Mouse (Mus musculus) midbrain, postnatal 0 days (tissue): Measurements from ENCODE around the gene Olfr114. TPM values are rescaled to one million over a fixed set of nuclear protein-coding genes. Genes with fewer than 3 reads are reported as not detected.

Experiments
- ATAC-seq: fragments of 200-750 bp; cut with Nextera tagmentation; 2 replicates; pipeline ENCODE4 v1.8.0; 2017; ENCODE audit warnings: moderate number of reproducible peaks, mild to moderate bottlenecking, moderate TSS enrichment, moderate library complexity; ENCODE audit not compliant: low FRiP score
- DNase-seq: peaks from one replicate; pipeline ENCODE4 v3.0.0-alpha.2; 2015; ENCODE audit warnings: low spot score
- H3K27ac ChIP-seq: fragments of 300-500 bp; sonication (generic); 2 replicates; pipeline ENCODE4 v1.5.1; 2014; ENCODE audit warnings: low read depth, mild to moderate bottlenecking, low read length, mixed read lengths
- H3K27me3 ChIP-seq: fragments of 300-500 bp; sonication (generic); 2 replicates; pipeline ENCODE4 v1.6.1; 2014; ENCODE audit warnings: low read length, control low read depth, mixed read lengths; ENCODE audit not compliant: insufficient read depth
- H3K36me3 ChIP-seq: fragments of 300-500 bp; sonication (generic); 2 replicates; pipeline ENCODE4 v1.6.1; 2014; ENCODE audit warnings: low read length, control low read depth, mixed read lengths; ENCODE audit not compliant: insufficient read depth
- H3K4me1 ChIP-seq: fragments of 300-500 bp; sonication (generic); 2 replicates; pipeline ENCODE4 v1.6.1; 2014; ENCODE audit warnings: mild to moderate bottlenecking, control low read depth, antibody characterized with exemption, low read length, mixed read lengths; ENCODE audit not compliant: insufficient read depth
- H3K4me2 ChIP-seq: fragments of 300-500 bp; sonication (generic); 2 replicates; pipeline ENCODE4 v1.6.1; 2014; ENCODE audit warnings: low read depth, mild to moderate bottlenecking, low read length, mixed read lengths; ENCODE audit not compliant: poor library complexity, severe bottlenecking
- H3K4me3 ChIP-seq: fragments of 300-500 bp; sonication (generic); 2 replicates; pipeline ENCODE4 v1.5.1; 2014; ENCODE audit warnings: low read depth, mild to moderate bottlenecking, low read length, moderate library complexity
- H3K9ac ChIP-seq: fragments of 300-500 bp; sonication (generic); replicated peaks from 2 replicates; pipeline ENCODE4 v1.6.1; 2014; ENCODE audit warnings: mild to moderate bottlenecking, low read length, moderate library complexity, mixed read lengths; ENCODE audit not compliant: poor library complexity, severe bottlenecking
- H3K9me3 ChIP-seq: fragments of 300-500 bp; sonication (generic); 2 replicates; pipeline ENCODE4 v1.6.1; 2016; ENCODE audit warnings: low read length, control low read depth
- CTCF ChIP-seq: IDR thresholded peaks from 2 replicates; pipeline ENCODE4 v1.5.1; 2016; ENCODE audit warnings: antibody characterized with exemption, mild to moderate bottlenecking
- WGBS: fragments of 180-500 bp; shearing (Covaris S2); extraction: QIAGEN DNeasy Blood & Tissue Kit; methylation state at CpG from one replicate; pipeline ENCODE4 v1.1.7; 2014; 5-methylcytosine and 5-hydroxymethylcytosine counted together
- polyA plus RNA-seq: library from polyadenylated mRNA; unstranded; fragments of >200 nt; fragmentation: Nextera tagmentation; extraction: Ambion mirVana; gene quantifications from 2 replicates; pipeline ENCODE4 v1.2.1, GENCODE M21; 2015
- total RNA-seq: library from RNA; depleted of rRNA; stranded (reverse); fragments of >200 nt; gene quantifications from 2 replicates; pipeline ENCODE4 v1.2.3, GENCODE M21; 2014; rRNA removed

Olfr114 gene
- total and polyA plus RNA-seq, 2 experiments from 2014 or later = not detected

DNA sequence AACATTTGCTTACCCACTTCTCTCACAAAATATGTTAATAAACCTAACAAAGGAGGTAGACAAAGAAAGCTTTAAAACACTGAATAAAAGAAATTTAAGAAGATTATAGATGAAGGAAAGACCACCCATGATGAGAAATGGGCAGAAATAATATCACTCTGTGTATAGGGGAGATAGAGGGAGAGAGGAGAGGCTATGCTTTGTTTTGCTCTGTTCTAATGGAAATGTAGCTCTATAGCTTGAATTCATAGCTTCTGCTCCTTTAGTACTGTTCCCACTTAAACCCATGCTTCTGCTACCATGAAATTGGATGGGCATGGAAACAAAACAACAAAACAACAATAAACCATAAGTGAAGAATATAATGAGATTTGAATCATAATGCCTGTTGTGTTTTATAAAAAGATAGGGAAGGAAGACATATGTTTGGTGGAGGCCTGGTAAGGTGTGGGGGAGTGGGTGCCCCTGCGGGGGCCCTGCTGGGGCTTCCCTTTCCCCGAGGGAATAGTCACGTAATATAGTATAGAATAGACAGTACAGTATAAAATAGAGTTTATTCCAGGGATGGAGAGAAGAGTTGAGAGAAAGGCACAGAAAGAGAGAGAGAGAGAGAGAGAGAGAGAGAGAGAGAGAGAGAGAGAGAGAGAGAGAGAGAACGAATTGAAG is 51.0 kb downstream of the Olfr114 start:
- H3K4me2 ChIP-seq = no peak overlapping the region
- no peak for TF ChIP-seq CTCF
- 35% methylated on average over 4 of the region's 4 CpGs for WGBS
- H3K9me3 ChIP-seq = no peaks in the 10 kb centered on the region
- DNase-seq (no peak), ATAC-seq (no peak)
- H3K27me3 ChIP-seq = no peaks in the 10 kb centered on the region
- no peaks in the 10 kb centered on the region for H3K4me1 ChIP-seq
- no peaks in the 10 kb centered on the region for H3K36me3 ChIP-seq
- no peak overlapping the region for H3K4me3 ChIP-seq
- no peak overlapping the region for H3K9ac ChIP-seq
- no peak overlapping the region for H3K27ac ChIP-seq

Other genes with a start within 250 kb of the Olfr114 start
- 0.33 TPM in 1 of 2 replicates, not detected in the other for gene Olfr104-ps, start 233.2 kb downstream of the Olfr114 start, total RNA-seq
- not detected in 2 replicates for gene Olfr104-ps, start 233.2 kb downstream of the Olfr114 start, polyA plus RNA-seq
- gene Olfr105-ps, start 213.7 kb downstream of the Olfr114 start, total RNA-seq = not detected in 2 replicates
- not detected in 2 replicates for gene Olfr105-ps, start 213.7 kb downstream of the Olfr114 start, polyA plus RNA-seq
- not detected in 2 replicates for gene Olfr106-ps, start 202.3 kb downstream of the Olfr114 start, total RNA-seq
- gene Olfr106-ps, start 202.3 kb downstream of the Olfr114 start, polyA plus RNA-seq = not detected in 2 replicates
- not detected in 2 replicates for gene Olfr107, start 193.5 kb downstream of the Olfr114 start, total RNA-seq
- gene Olfr107, start 193.5 kb downstream of the Olfr114 start, polyA plus RNA-seq = not detected in 2 replicates
- gene Olfr108, start 147.3 kb downstream of the Olfr114 start, total RNA-seq = not detected in 2 replicates
- not detected in 2 replicates for gene Olfr108, start 147.3 kb downstream of the Olfr114 start, polyA plus RNA-seq
- gene Olfr109, start 133.8 kb downstream of the Olfr114 start, total RNA-seq = not detected in 2 replicates
- gene Olfr109, start 133.8 kb downstream of the Olfr114 start, polyA plus RNA-seq = not detected in 2 replicates
- gene H2-M2, start 109.2 kb downstream of the Olfr114 start, total RNA-seq = not detected in 2 replicates
- gene H2-M2, start 109.2 kb downstream of the Olfr114 start, polyA plus RNA-seq = not detected in 2 replicates
- gene Olfr110, start 100.3 kb downstream of the Olfr114 start, total RNA-seq = not detected in 2 replicates
- not detected in 2 replicates for gene Olfr110, start 100.3 kb downstream of the Olfr114 start, polyA plus RNA-seq
- 0.14 TPM in 1 of 2 replicates, not detected in the other for gene Olfr111, start 84.7 kb downstream of the Olfr114 start, total RNA-seq
- not detected in 2 replicates for gene Olfr111, start 84.7 kb downstream of the Olfr114 start, polyA plus RNA-seq
- gene Olfr112, start 23.3 kb downstream of the Olfr114 start, total RNA-seq = not detected in 2 replicates
- not detected in 2 replicates for gene Olfr112, start 23.3 kb downstream of the Olfr114 start, polyA plus RNA-seq
- gene Olfr113, start 15.1 kb downstream of the Olfr114 start, total RNA-seq = not detected in 2 replicates
- gene Olfr113, start 15.1 kb downstream of the Olfr114 start, polyA plus RNA-seq = not detected in 2 replicates
- gene Olfr115, start 34.4 kb upstream of the Olfr114 start, total RNA-seq = not detected in 2 replicates
- gene Olfr115, start 34.4 kb upstream of the Olfr114 start, polyA plus RNA-seq = not detected in 2 replicates
- not detected in 2 replicates for gene Olfr116, start 34.5 kb upstream of the Olfr114 start, total RNA-seq
- gene Olfr116, start 34.5 kb upstream of the Olfr114 start, polyA plus RNA-seq = not detected in 2 replicates
- not detected in 2 replicates for gene Olfr117, start 71.0 kb upstream of the Olfr114 start, total RNA-seq
- gene Olfr117, start 71.0 kb upstream of the Olfr114 start, polyA plus RNA-seq = not detected in 2 replicates
- not detected in 2 replicates for gene Olfr118, start 74.2 kb upstream of the Olfr114 start, total RNA-seq
- gene Olfr118, start 74.2 kb upstream of the Olfr114 start, polyA plus RNA-seq = not detected in 2 replicates
- not detected in 2 replicates for gene Olfr119, start 103.8 kb upstream of the Olfr114 start, total RNA-seq
- gene Olfr119, start 103.8 kb upstream of the Olfr114 start, polyA plus RNA-seq = not detected in 2 replicates
- gene Olfr120, start 129.1 kb upstream of the Olfr114 start, total RNA-seq = not detected in 2 replicates
- gene Olfr120, start 129.1 kb upstream of the Olfr114 start, polyA plus RNA-seq = not detected in 2 replicates
- gene Olfr121, start 156.1 kb upstream of the Olfr114 start, total RNA-seq = not detected in 2 replicates
- gene Olfr121, start 156.1 kb upstream of the Olfr114 start, polyA plus RNA-seq = not detected in 2 replicates
- gene Olfr122, start 175.9 kb upstream of the Olfr114 start, total RNA-seq = not detected in 2 replicates
- gene Olfr122, start 175.9 kb upstream of the Olfr114 start, polyA plus RNA-seq = not detected in 2 replicates
- gene Olfr123, start 200.8 kb upstream of the Olfr114 start, total RNA-seq = not detected in 2 replicates
- gene Olfr123, start 200.8 kb upstream of the Olfr114 start, polyA plus RNA-seq = not detected in 2 replicates
- gene Olfr124, start 207.1 kb upstream of the Olfr114 start, total RNA-seq = not detected in 2 replicates
- gene Olfr124, start 207.1 kb upstream of the Olfr114 start, polyA plus RNA-seq = not detected in 2 replicates
- gene Olfr125, start 240.2 kb upstream of the Olfr114 start, total RNA-seq = not detected in 2 replicates
- gene Olfr125, start 240.2 kb upstream of the Olfr114 start, polyA plus RNA-seq = not detected in 2 replicates